Mouse (Mus musculus) midbrain, embryonic 13.5 days (tissue): ENCODE results near the gene Casd1. TPM values are rescaled to one million over a fixed set of nuclear protein-coding genes. Genes with fewer than 3 reads are reported as not detected.

Experiments used
- ATAC-seq: fragments of 200-750 bp; cut with Nextera tagmentation; 2 replicates; pipeline ENCODE4 v1.8.0; 2017; ENCODE audit warnings: mild to moderate bottlenecking, moderate TSS enrichment, moderate library complexity
- H3K27ac ChIP-seq: fragments of 300-500 bp; sonication (generic); 2 replicates; pipeline ENCODE4 v1.5.1; 2015; ENCODE audit warnings: inconsistent platforms, mild to moderate bottlenecking, moderate library complexity
- H3K27me3 ChIP-seq: fragments of 300-500 bp; sonication (generic); 2 replicates; pipeline ENCODE4 v1.6.1; 2015; ENCODE audit warnings: mild to moderate bottlenecking, inconsistent platforms
- H3K36me3 ChIP-seq: fragments of 300-500 bp; sonication (generic); 2 replicates; pipeline ENCODE4 v1.6.1; 2015; ENCODE audit warnings: mild to moderate bottlenecking, inconsistent platforms
- H3K4me1 ChIP-seq: fragments of 300-500 bp; sonication (generic); replicated peaks from 2 replicates; pipeline ENCODE4 v1.6.1; 2015; ENCODE audit warnings: inconsistent platforms
- H3K4me2 ChIP-seq: fragments of 300-500 bp; sonication (generic); replicated peaks from 2 replicates; pipeline ENCODE4 v1.6.1; 2015; ENCODE audit warnings: moderate library complexity, mild to moderate bottlenecking, inconsistent platforms
- H3K4me3 ChIP-seq: fragments of 300-500 bp; sonication (generic); replicated peaks from 2 replicates; pipeline ENCODE4 v1.5.1; 2015; ENCODE audit warnings: mild to moderate bottlenecking, inconsistent platforms
- H3K9ac ChIP-seq: fragments of 300-500 bp; sonication (generic); replicated peaks from 2 replicates; pipeline ENCODE4 v1.6.1; 2015; ENCODE audit warnings: mild to moderate bottlenecking, inconsistent platforms
- H3K9me3 ChIP-seq: fragments of 300-500 bp; sonication (generic); 2 replicates; pipeline ENCODE4 v1.6.1; 2016; ENCODE audit warnings: mild to moderate bottlenecking, inconsistent platforms
- whole genome bisulfite sequencing: fragments of 180-500 bp; shearing (Covaris S2); methylation state at CpG from one replicate; pipeline ENCODE4 v1.1.7; 2015; 5-methylcytosine and 5-hydroxymethylcytosine counted together
- polyA plus RNA-seq: library from polyadenylated mRNA; unstranded; fragments of >200 nt; fragmentation: Nextera tagmentation; extraction: Ambion mirVana; gene quantifications from 2 replicates; pipeline ENCODE4 v1.2.1, GENCODE M21; 2015

Casd1 gene
- 39.0 and 39.9 TPM in 2 replicates for polyA plus RNA-seq

GRCm38 (mm10) chr6:4600658-4601296, at the start of gene Casd1:
Gene Casd1, plus strand, starts transcription at chr6:4600839.
- peak; percentile 92 for ATAC-seq
- peaks cover 33% of the 10 kb centered on the region for H3K4me1 ChIP-seq
- H3K36me3 ChIP-seq, result no peaks in the 10 kb centered on the region
- no peaks in the 10 kb centered on the region for H3K27me3 ChIP-seq
- peak within 1 kb of the TSS; percentile 73 for H3K4me3 ChIP-seq
- H3K9ac ChIP-seq, result peak within 1 kb of the TSS; percentile 95
- H3K4me2 ChIP-seq, result peak within 1 kb of the TSS; percentile 92
- 1% methylated on average over 54 of the region's 64 CpGs for WGBS
- peak within 1 kb of the TSS; percentile 95 for H3K27ac ChIP-seq
- H3K9me3 ChIP-seq, result no peaks in the 10 kb centered on the region

GRCm38 (mm10) chr6:4555366-4555765, 45.3 kb upstream of the Casd1 start:
- Histone ChIP-seq H3K4me3 (no peak overlapping the region), H3K27ac (no peak overlapping the region), H3K4me1 (peaks cover 25% of the 10 kb centered on the region), H3K9me3 (0 out of 2 replicates have a peak, but pooled peaks cover 3% of the 10 kb centered on the region), H3K9ac (no peak overlapping the region), H3K4me2 (no peak overlapping the region), H3K27me3 (no peaks in the 10 kb centered on the region), H3K36me3 (no peaks in the 10 kb centered on the region)
- WGBS, result 55% methylated on average over 6 of the region's 6 CpGs
- ATAC-seq, result peak; percentile 46; the same call in 1 of the 2 replicates

GRCm38 (mm10) chr6:4557086-4557485, 43.6 kb upstream of the Casd1 start:
- Histone ChIP-seq H3K4me2 (no peak overlapping the region), H3K27ac (no peak overlapping the region)
- WGBS, result 84% methylated on average over 8 of the region's 8 CpGs

GRCm38 (mm10) chr6:4557678-4558077, 43.0 kb upstream of the Casd1 start:
- ATAC-seq, result peak; percentile 60; the same call in 1 of the 2 replicates
- 16% methylated on average over 7 of the region's 7 CpGs for WGBS
- H3K4me3 ChIP-seq, result no peak overlapping the region
- H3K9ac ChIP-seq, result no peak overlapping the region
- H3K4me2 ChIP-seq, result no peak overlapping the region
- 0 out of 2 replicates have a peak, but pooled peaks cover 3% of the 10 kb centered on the region for H3K9me3 ChIP-seq
- H3K27ac ChIP-seq, result no peak overlapping the region
- H3K4me1 ChIP-seq, result peaks cover 28% of the 10 kb centered on the region
- no peaks in the 10 kb centered on the region for H3K36me3 ChIP-seq
- no peaks in the 10 kb centered on the region for H3K27me3 ChIP-seq

More at GRCm38 (mm10) chr6:4557086-4557485, 43.6 kb upstream of the Casd1 start:
- Histone ChIP-seq H3K4me1 (peaks cover 28% of the 10 kb centered on the region), H3K4me3 (no peak overlapping the region), H3K36me3 (no peaks in the 10 kb centered on the region), H3K9ac (no peak overlapping the region), H3K27me3 (no peaks in the 10 kb centered on the region), H3K9me3 (0 out of 2 replicates have a peak, but pooled peaks cover 3% of the 10 kb centered on the region)
- no peak for ATAC-seq

- H3K27me3 ChIP-seq, result no peaks in the 10 kb centered on the region
- no peaks in the 10 kb centered on the region for H3K9me3 ChIP-seq
- no peak for ATAC-seq
- 22% methylated on average over 11 of the region's 11 CpGs for WGBS
- H3K4me3 ChIP-seq, result no peak overlapping the region
- H3K27ac ChIP-seq, result no peak overlapping the region
- no peaks in the 10 kb centered on the region for H3K36me3 ChIP-seq
- H3K4me2 ChIP-seq, result no peak overlapping the region
- H3K4me1 ChIP-seq, result 0 out of 2 replicates have a peak, but pooled peaks cover 10% of the 10 kb centered on the region
- H3K9ac ChIP-seq, result no peak overlapping the region
Measured at GRCm38 (mm10) chr6:4561156-4561555, 39.5 kb upstream of the Casd1 start.

- H3K27me3 ChIP-seq, result no peaks in the 10 kb centered on the region
- no peak for ATAC-seq
- H3K9ac ChIP-seq, result no peak overlapping the region
- no peak overlapping the region for H3K4me3 ChIP-seq
- H3K4me2 ChIP-seq, result no peak overlapping the region
- no peaks in the 10 kb centered on the region for H3K9me3 ChIP-seq
- no peak overlapping the region for H3K27ac ChIP-seq
- no peaks in the 10 kb centered on the region for H3K36me3 ChIP-seq
- 0 out of 2 replicates have a peak, but pooled peaks cover 10% of the 10 kb centered on the region for H3K4me1 ChIP-seq
Measured at GRCm38 (mm10) chr6:4561621-4562020, 39.0 kb upstream of the Casd1 start.

- H3K27ac ChIP-seq, result no peak overlapping the region
- WGBS, result 68% methylated on average over 1 of the region's 1 CpGs
Measured at GRCm38 (mm10) chr6:4562401-4562800, 38.2 kb upstream of the Casd1 start.

GRCm38 (mm10) chr6:4563477-4563876, 37.2 kb upstream of the Casd1 start:
- Histone ChIP-seq H3K4me1 (0 out of 2 replicates have a peak, but pooled peaks cover 5% of the 10 kb centered on the region), H3K36me3 (no peaks in the 10 kb centered on the region), H3K9ac (no peak overlapping the region), H3K4me3 (no peak overlapping the region), H3K27me3 (no peaks in the 10 kb centered on the region), H3K4me2 (no peak overlapping the region), H3K9me3 (no peaks in the 10 kb centered on the region), H3K27ac (no peak overlapping the region)
- no peak for ATAC-seq
- WGBS, result 85% methylated on average over 5 of the region's 5 CpGs

More at GRCm38 (mm10) chr6:4562401-4562800, 38.2 kb upstream of the Casd1 start:
- H3K9ac ChIP-seq, result no peak overlapping the region
- no peaks in the 10 kb centered on the region for H3K9me3 ChIP-seq
- H3K4me2 ChIP-seq, result no peak overlapping the region
- no peak overlapping the region for H3K4me3 ChIP-seq
- no peaks in the 10 kb centered on the region for H3K36me3 ChIP-seq
- no peaks in the 10 kb centered on the region for H3K27me3 ChIP-seq
- 0 out of 2 replicates have a peak, but pooled peaks cover 10% of the 10 kb centered on the region for H3K4me1 ChIP-seq
- no peak for ATAC-seq

- Histone ChIP-seq H3K36me3 (no peaks in the 10 kb centered on the region), H3K9me3 (no peaks in the 10 kb centered on the region), H3K27ac (no peak overlapping the region), H3K4me3 (no peak overlapping the region), H3K4me1 (no peaks in the 10 kb centered on the region), H3K27me3 (no peaks in the 10 kb centered on the region), H3K9ac (no peak overlapping the region), H3K4me2 (no peak overlapping the region)
- WGBS, result 83% methylated on average over 4 of the region's 4 CpGs
- ATAC-seq, result no peak
Measured at GRCm38 (mm10) chr6:4570412-4570811, 30.2 kb upstream of the Casd1 start.

GRCm38 (mm10) chr6:4577756-4578155, 22.9 kb upstream of the Casd1 start:
- Histone ChIP-seq H3K27ac (no peak overlapping the region), H3K9me3 (no peaks in the 10 kb centered on the region), H3K9ac (no peak overlapping the region), H3K4me1 (no peaks in the 10 kb centered on the region), H3K4me2 (no peak overlapping the region), H3K27me3 (no peaks in the 10 kb centered on the region), H3K4me3 (no peak overlapping the region), H3K36me3 (no peaks in the 10 kb centered on the region)
- 81% methylated on average over 5 of the region's 5 CpGs for WGBS
- no peak for ATAC-seq

GRCm38 (mm10) chr6:4578343-4578742, 22.3 kb upstream of the Casd1 start:
- no peaks in the 10 kb centered on the region for H3K36me3 ChIP-seq
- H3K4me2 ChIP-seq, result no peak overlapping the region
- H3K9ac ChIP-seq, result no peak overlapping the region
- no peak for ATAC-seq
- 84% methylated on average over 6 of the region's 6 CpGs for WGBS
- H3K27ac ChIP-seq, result no peak overlapping the region
- no peaks in the 10 kb centered on the region for H3K27me3 ChIP-seq
- H3K9me3 ChIP-seq, result no peaks in the 10 kb centered on the region
- H3K4me3 ChIP-seq, result no peak overlapping the region
- no peaks in the 10 kb centered on the region for H3K4me1 ChIP-seq

- no peak overlapping the region for H3K4me3 ChIP-seq
- WGBS, result 79% methylated on average over 5 of the region's 5 CpGs
- no peaks in the 10 kb centered on the region for H3K36me3 ChIP-seq
- no peak for ATAC-seq
- H3K4me2 ChIP-seq, result no peak overlapping the region
- H3K4me1 ChIP-seq, result no peaks in the 10 kb centered on the region
- H3K9ac ChIP-seq, result no peak overlapping the region
- no peaks in the 10 kb centered on the region for H3K9me3 ChIP-seq
- H3K27ac ChIP-seq, result no peak overlapping the region
- H3K27me3 ChIP-seq, result no peaks in the 10 kb centered on the region
Measured at GRCm38 (mm10) chr6:4579620-4580019, 21.0 kb upstream of the Casd1 start.
